Comparison of ENCODE assay signal across 8 mouse cellular contexts in genomic region chr12:71831258-71832087, GRCm38 (mm10). TPM values are rescaled to one million over a fixed set of nuclear protein-coding genes. Genes with fewer than 3 reads are reported as not detected.
DNase-seq lines count a peak whose midpoint lies in the region; ATAC-seq and TF ChIP-seq lines count a peak whose summit lies in the region.

No protein-coding gene starts in this region.

- H3K36me3 ChIP-seq in forebrain, embryonic 16.5 days (ENCODE audit: control insufficient read depth, insufficient read depth), result no peaks in the 10 kb centered on the region
- no peaks in the 10 kb centered on the region for H3K36me3 ChIP-seq in hindbrain, embryonic 12.5 days
- no peaks in the 10 kb centered on the region for H3K36me3 ChIP-seq in liver, embryonic 11.5 days (ENCODE audit: control insufficient read depth, insufficient read depth, low read length)
- no peaks in the 10 kb centered on the region for H3K36me3 ChIP-seq in neural tube, embryonic 12.5 days

- peak; percentile 36 for ATAC-seq in forebrain, embryonic 16.5 days
- ATAC-seq in hindbrain, embryonic 12.5 days (ENCODE audit: low FRiP score), result peak; percentile 49
- ATAC-seq in liver, embryonic 11.5 days (replicated peaks; ENCODE audit: low FRiP score), result peak; percentile 62
- peak; percentile 55 for ATAC-seq in neural tube, embryonic 12.5 days (ENCODE audit: low FRiP score, low read depth)

- DNase-seq in left cerebral cortex, adult 11 months (ENCODE audit: low spot score), result peak; percentile 29
- DNase-seq in left cerebral cortex, postnatal 36 days (ENCODE audit: low spot score in 2 of 2), result no peak
- DNase-seq in liver, embryonic 11.5 days (ENCODE audit: low spot score), result peak; percentile 63
- DNase-seq in thymus, adult 18-20 months, result peak; percentile 11 to 16

- peaks cover 12% of the 10 kb centered on the region for H3K4me1 ChIP-seq in bone marrow macrophage, adult 2 months (ENCODE audit: control insufficient read depth, insufficient read depth, low read length)
- peaks cover 33% of the 10 kb centered on the region for H3K4me1 ChIP-seq in forebrain, embryonic 16.5 days (replicated peaks; ENCODE audit: control insufficient read depth, insufficient read depth, low read length)
- H3K4me1 ChIP-seq in hindbrain, embryonic 12.5 days, result peaks cover 29% of the 10 kb centered on the region
- H3K4me1 ChIP-seq in liver, embryonic 11.5 days (replicated peaks; ENCODE audit: control insufficient read depth, insufficient read depth, low read length), result peaks cover 32% of the 10 kb centered on the region
- peaks cover 12% of the 10 kb centered on the region for H3K4me1 ChIP-seq in neural tube, embryonic 12.5 days

- intact Hi-C loops in left cerebral cortex, postnatal 36 days (cut with DNase I), result loop anchor here (5.0 kb wide), 4 partner anchors 76 to 216 kb away; no protein-coding TSS in a partner anchor

- H3K9me3 ChIP-seq in forebrain, embryonic 16.5 days (ENCODE audit: control insufficient read depth, low read length), result no peaks in the 10 kb centered on the region
- no peaks in the 10 kb centered on the region for H3K9me3 ChIP-seq in hindbrain, embryonic 12.5 days (replicated peaks)
- no peaks in the 10 kb centered on the region for H3K9me3 ChIP-seq in liver, embryonic 11.5 days (ENCODE audit: control insufficient read depth, low read length)
- no peaks in the 10 kb centered on the region for H3K9me3 ChIP-seq in neural tube, embryonic 12.5 days

- peak overlapping the region; percentile 97 for H3K4me3 ChIP-seq in bone marrow macrophage, adult 2 months (ENCODE audit: insufficient read depth, low read length)
- peak overlapping the region; percentile 96 for H3K4me3 ChIP-seq in forebrain, embryonic 16.5 days (replicated peaks; ENCODE audit: low read length)
- peak overlapping the region; percentile 67 for H3K4me3 ChIP-seq in hindbrain, embryonic 12.5 days
- H3K4me3 ChIP-seq in liver, embryonic 11.5 days (ENCODE audit: low read depth, low read length), result peak overlapping the region; percentile 94
- peak overlapping the region; percentile 79 for H3K4me3 ChIP-seq in neural tube, embryonic 12.5 days

- under 1% methylated on average over 59 of the region's 59 CpGs for WGBS in forebrain, embryonic 16.5 days
- WGBS in hindbrain, embryonic 12.5 days, result 2% methylated on average over 47 of the region's 59 CpGs
- WGBS in liver, embryonic 11.5 days, result under 1% methylated on average over 59 of the region's 59 CpGs
- under 1% methylated on average over 59 of the region's 59 CpGs for WGBS in neural tube, embryonic 12.5 days

- H3K27me3 ChIP-seq in forebrain, embryonic 16.5 days (replicated peaks; ENCODE audit: control insufficient read depth, insufficient read depth, low read length), result no peaks in the 10 kb centered on the region
- peaks cover 3% of the 10 kb centered on the region; the same call in 1 of the 2 replicates for H3K27me3 ChIP-seq in hindbrain, embryonic 12.5 days
- no peaks in the 10 kb centered on the region for H3K27me3 ChIP-seq in liver, embryonic 11.5 days (replicated peaks; ENCODE audit: control insufficient read depth, insufficient read depth, low read length)
- H3K27me3 ChIP-seq in neural tube, embryonic 12.5 days (replicated peaks), result no peaks in the 10 kb centered on the region

- peak overlapping the region; percentile 32; the same call in 1 of the 2 replicates for H3K27ac ChIP-seq in bone marrow macrophage, adult 2 months (ENCODE audit: insufficient read depth, low read depth, low read length)
- H3K27ac ChIP-seq in forebrain, embryonic 16.5 days (ENCODE audit: low read length), result peak overlapping the region; percentile 95
- H3K27ac ChIP-seq in hindbrain, embryonic 12.5 days, result peak overlapping the region; percentile 94
- peak overlapping the region; percentile 91 for H3K27ac ChIP-seq in liver, embryonic 11.5 days (ENCODE audit: low read depth, low read length)
- H3K27ac ChIP-seq in neural tube, embryonic 12.5 days, result peak overlapping the region; percentile 91

- TF ChIP-seq POLR2A in bone marrow macrophage, adult 2 months (IDR thresholded peaks at IDR 0.05; ENCODE audit: borderline replicate concordance, low read depth, low read length), result no peak

- H3K9ac ChIP-seq in forebrain, embryonic 16.5 days (replicated peaks; ENCODE audit: low read depth, low read length), result peak overlapping the region; percentile 90
- H3K9ac ChIP-seq in hindbrain, embryonic 12.5 days, result peak overlapping the region; percentile 91
- peak overlapping the region; percentile 85 for H3K9ac ChIP-seq in liver, embryonic 11.5 days (ENCODE audit: low read depth, low read length)
- peak overlapping the region; percentile 91 for H3K9ac ChIP-seq in neural tube, embryonic 12.5 days

- no peak for TF ChIP-seq CTCF in bone marrow macrophage, adult 2 months (IDR thresholded peaks at IDR 0.05; ENCODE audit: low read depth, low read length)

- H3K4me2 ChIP-seq in forebrain, embryonic 16.5 days (ENCODE audit: low read length), result peak overlapping the region; percentile 82
- H3K4me2 ChIP-seq in hindbrain, embryonic 12.5 days (replicated peaks), result peak overlapping the region; percentile 85
- H3K4me2 ChIP-seq in liver, embryonic 11.5 days, result peak overlapping the region; percentile 81
- peak overlapping the region; percentile 83 for H3K4me2 ChIP-seq in neural tube, embryonic 12.5 days (replicated peaks)

RNA-seq across cellular contexts. Expression of gene Daam1, which starts 0.6 kb away (rescaled TPM):
- 10 to 100 TPM; 49.3 to 53.9 TPM for total RNA-seq in left cerebral cortex, postnatal 36 days (2021)
- polyA plus RNA-seq in bone marrow macrophage, adult 2 months (2012; ENCODE audit: insufficient read depth, insufficient read length, missing spikeins), result 14.3 and 15.1 TPM in 2 replicates
- polyA plus RNA-seq in forebrain, embryonic 16.5 days (2015; fragmentation: Nextera tagmentation; extraction: Ambion mirVana), result 28.1 and 29.7 TPM in 2 replicates
- 17.4 and 19.3 TPM in 2 replicates for polyA plus RNA-seq in hindbrain, embryonic 12.5 days (2016; fragmentation: Nextera tagmentation; extraction: Ambion mirVana)
- polyA plus RNA-seq in liver, embryonic 11.5 days (2014; fragmentation: Nextera tagmentation; extraction: Ambion mirVana), result 15.2 and 16.4 TPM in 2 replicates
- polyA plus RNA-seq in neural tube, embryonic 12.5 days (2016; fragmentation: Nextera tagmentation; extraction: Ambion mirVana), result 16.1 and 17.3 TPM in 2 replicates

Comparison
In these comparisons a context has a peak if more than half of its experiments do, and no peak if none do; other contexts are left out.
1. DNase-seq: peak in left cerebral cortex, adult 11 months (single experiment), liver, embryonic 11.5 days (single experiment) and thymus, adult 18-20 months (2 of 2); none in left cerebral cortex, postnatal 36 days (0 of 2).
2. H3K27ac ChIP-seq: peak in every context shown above with its lines; median percentile 95 in forebrain, embryonic 16.5 days; 94 in hindbrain, embryonic 12.5 days; 91 in liver, embryonic 11.5 days; 91 in neural tube, embryonic 12.5 days; 32 in bone marrow macrophage, adult 2 months.
3. Peak in every context shown above with its lines, with median percentiles within 50 percentile points of each other: H3K4me3 ChIP-seq, ATAC-seq, H3K4me2 ChIP-seq and H3K9ac ChIP-seq.